Mouse (Mus musculus) cerebellum, adult (tissue): ENCODE measurements around the gene Abcc8.
"Not testable (repeated sequence)": the region's sequence is repeated elsewhere in the genome, so short reads cannot be mapped to it uniquely, and the experiment has no call there.

Experiments
- ATAC-seq: cut with Nextera tagmentation; 2 replicates; pipeline ENCODE4 v1.9.2; 2017; ENCODE audit warnings: mild to moderate bottlenecking, moderate library complexity, mixed read lengths; ENCODE audit not compliant: insufficient number of reproducible peaks, low FRiP score, low TSS enrichment

Abcc8 gene

DNA sequence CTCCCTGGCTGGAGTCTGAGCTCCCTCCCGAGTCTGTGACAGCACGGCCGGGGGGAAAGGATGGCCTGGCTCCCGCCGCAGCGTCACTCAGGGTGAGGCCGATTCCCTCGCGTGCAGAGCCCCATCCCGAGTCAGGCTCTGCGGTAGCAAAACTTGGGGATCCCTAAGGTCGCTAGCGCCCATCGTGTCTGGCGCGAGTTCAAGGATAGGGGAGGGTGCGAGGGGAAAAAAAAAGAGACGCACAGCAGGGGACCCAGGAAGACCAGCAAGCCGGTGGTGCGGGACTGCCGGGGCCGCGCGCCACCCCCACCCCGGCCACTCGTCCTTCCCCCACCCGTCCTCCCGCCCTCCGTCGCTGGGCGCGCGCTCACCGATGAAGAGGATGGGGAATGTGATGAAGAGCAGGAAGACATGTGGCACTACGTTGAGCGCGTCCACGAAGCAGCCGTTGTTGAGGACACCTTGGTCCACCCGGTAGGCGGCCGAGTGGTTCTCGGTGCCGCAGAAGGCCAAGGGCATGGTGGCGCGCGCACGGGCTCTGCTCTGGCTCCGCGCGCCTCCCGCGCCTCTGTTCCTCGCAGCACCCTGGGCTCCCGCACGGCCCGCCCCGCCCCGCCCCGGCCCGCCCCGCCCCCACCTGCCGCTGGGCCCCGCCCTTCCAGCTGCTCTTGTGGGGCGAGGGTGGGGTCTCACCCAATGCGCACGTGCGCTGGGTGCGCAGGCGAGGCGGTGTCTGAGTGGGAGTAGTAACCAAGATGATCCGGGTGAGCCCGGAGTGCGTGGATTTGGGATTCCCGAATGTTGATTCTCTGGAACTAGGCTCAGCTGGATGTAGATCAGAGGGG, at the start of gene Abcc8:
Gene Abcc8 (minus strand): TSS at position 603 of the 845 bp plus-strand sequence.
- peak; percentile 65; the same call in 1 of the 2 replicates for ATAC-seq

DNA sequence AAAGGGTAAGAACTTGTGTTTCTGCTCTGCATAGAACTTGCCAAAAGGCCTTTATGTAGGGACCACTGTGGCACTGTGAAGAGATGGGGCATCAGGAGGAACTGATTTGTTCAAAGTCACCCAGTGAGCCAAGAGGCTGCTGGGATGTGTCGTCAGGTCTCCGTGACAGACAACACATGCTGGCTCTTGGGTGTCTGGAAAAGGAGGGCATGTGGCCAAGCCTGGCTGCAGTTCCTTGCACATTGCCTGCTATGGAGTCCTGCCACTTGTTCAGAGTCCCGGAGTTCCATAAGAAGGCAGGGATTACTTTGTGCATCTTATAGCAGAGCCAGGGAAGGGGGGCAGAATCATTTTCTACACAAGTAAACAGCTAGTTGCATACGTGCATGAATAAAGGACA, 47.1 kb upstream of the Abcc8 start:
- no peak for ATAC-seq

DNA sequence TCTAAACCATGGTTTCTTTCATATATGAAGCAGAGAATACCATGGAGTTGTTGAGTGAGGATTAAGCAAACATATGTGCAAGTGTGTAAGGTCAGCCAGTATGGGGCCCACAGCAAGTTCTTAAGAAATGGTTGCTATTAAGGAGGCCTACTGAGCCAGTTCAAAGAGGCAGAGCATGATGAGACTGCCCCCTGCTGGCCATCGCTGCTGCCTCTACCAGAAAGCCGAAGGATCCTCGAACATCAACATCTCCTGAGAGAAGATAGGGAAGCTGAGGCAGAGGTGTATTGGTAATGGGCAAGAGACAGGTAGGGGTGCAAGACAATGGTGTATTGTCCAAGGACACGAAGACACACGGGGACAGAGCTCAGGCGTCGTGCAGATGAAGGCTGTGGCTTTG, 46.4 kb upstream of the Abcc8 start:
- ATAC-seq, result no peak; the same call in 1 of the 2 replicates

DNA sequence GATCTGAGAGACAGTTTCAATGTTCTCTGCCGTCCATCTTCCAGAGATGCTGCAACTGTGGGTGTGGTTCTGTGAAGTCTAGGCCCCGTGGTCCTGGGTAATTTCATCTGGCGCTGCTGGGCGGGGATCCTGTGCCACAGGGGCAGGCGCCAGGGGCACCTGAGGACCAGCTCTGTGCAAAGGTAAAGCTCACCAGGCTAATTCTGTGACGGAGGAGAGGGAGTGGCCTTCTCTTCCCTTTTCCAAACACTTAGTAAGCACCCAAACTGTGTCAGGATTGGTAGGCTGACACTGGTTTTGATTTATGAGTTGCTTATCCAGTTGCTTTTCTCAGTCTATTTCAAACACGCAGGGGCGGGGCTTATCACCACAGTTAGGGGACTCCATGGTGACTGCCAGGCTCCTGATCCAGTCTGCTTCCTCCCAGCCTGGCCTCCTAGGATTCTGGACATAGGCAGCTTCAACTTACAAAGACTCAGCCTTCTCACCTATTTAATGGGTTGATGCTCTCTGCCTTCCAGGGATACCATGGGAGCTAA, 40.8 kb upstream of the Abcc8 start:
- ATAC-seq, result no peak

GRCm38 (mm10) chr7:46218415-46218814, 38.6 kb upstream of the Abcc8 start:
- ATAC-seq, result no peak

- no peak for ATAC-seq
Observed at GRCm38 (mm10) chr7:46216481-46216880, 36.6 kb upstream of the Abcc8 start.

GRCm38 (mm10) chr7:46210276-46210675, 30.4 kb upstream of the Abcc8 start:
- ATAC-seq, result no peak

GRCm38 (mm10) chr7:46208131-46208530, 28.3 kb upstream of the Abcc8 start:
- ATAC-seq, result no peak

GRCm38 (mm10) chr7:46204775-46205174, 24.9 kb upstream of the Abcc8 start:
- ATAC-seq, result no peak

- ATAC-seq, result no peak
Observed at GRCm38 (mm10) chr7:46204046-46204471, 24.2 kb upstream of the Abcc8 start.

GRCm38 (mm10) chr7:46201649-46202048, 21.8 kb upstream of the Abcc8 start:
- ATAC-seq, result no peak

GRCm38 (mm10) chr7:46200021-46200420, 20.2 kb upstream of the Abcc8 start:
- ATAC-seq, result no peak

DNA sequence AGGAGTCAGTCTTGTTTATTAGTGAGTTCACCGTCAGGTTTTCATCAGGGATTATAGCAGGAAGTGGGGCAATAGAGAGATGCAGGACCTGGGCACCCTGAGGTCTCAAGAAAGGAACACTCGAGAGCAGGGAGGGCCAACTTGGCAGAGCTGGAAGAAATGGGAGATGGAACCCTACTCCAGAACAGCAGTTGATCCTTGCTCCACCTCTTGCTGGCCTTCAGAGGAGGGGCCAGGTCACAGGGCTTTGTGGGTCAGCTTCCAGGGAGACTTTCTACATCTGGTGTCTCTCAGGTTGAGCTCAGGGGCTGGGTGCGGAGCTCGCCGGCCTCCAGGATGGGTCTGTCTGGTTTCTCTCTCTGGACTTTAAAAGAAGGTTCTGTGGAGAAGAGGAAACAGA, 15.5 kb upstream of the Abcc8 start:
- ATAC-seq, result no peak

- no peak for ATAC-seq
Observed at GRCm38 (mm10) chr7:46184232-46184631, 4.4 kb upstream of the Abcc8 start.

GRCm38 (mm10) chr7:46181590-46181989, 1.8 kb upstream of the Abcc8 start:
- ATAC-seq, result peak; percentile 70; the same call in 1 of the 2 replicates

GRCm38 (mm10) chr7:46168980-46169379, 10.9 kb downstream of the Abcc8 start:
- ATAC-seq, result not testable (repeated sequence)

DNA sequence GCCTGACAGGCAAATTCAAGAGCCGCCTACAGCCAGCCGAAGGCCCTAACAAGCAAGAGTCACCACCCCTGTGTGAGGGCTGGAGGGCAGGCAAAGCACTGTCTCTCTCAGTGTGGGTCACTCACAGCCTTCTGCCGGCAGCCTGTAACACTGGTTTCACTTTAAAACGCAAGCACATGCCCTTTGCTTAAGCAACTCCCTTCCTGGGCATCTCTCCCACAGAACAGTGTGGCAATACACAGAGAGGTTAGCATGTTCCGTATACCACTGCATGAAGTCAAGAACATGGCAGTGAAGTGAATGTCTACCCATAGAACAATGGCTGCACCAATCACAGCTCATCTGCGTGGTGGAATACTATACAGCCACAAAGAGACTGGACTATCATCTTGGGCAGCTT, 11.4 kb downstream of the Abcc8 start:
- ATAC-seq, result no peak

DNA sequence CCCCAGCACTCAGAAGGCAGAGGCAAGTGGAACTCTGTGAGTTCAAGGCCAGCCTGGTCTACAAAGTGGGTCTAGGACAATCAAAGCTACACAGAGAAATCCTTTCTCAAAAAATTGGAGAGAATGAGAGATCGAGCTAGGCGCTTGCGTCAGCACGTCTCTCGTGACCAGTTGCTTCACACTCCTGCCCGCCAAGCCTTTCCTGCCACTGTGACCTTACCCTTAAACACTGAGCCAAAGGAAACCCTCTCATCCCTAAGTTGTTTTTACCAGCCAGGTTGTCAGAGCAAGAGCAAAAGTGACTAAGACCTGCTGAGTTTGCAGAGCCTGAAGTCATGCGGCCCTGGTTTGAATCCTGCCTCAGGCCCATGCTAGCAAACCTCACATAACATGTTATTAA, 11.9 kb downstream of the Abcc8 start:
- ATAC-seq, result no peak

DNA sequence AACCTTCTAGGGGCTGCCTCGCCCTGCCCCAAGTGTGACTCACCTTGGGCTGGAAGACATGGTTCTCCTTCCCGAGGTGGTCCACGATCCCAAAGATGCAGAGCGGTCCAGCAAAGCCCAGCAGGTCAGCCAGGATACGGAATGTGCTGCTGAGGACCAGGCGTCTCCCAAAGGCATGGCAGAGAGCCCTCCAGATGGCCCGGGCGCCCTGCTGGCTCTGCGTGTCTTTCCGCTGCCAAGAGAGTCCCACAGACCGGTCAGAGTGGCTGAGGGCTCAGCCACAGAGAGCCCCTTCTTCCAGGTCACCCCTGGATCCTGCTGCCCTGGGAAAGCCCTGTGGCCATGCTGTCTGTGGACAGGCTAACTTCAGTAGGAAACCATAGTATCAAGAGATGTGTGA, 14.0 kb downstream of the Abcc8 start:
- no peak for ATAC-seq

- no peak for ATAC-seq
Observed at GRCm38 (mm10) chr7:46162731-46163130, 17.1 kb downstream of the Abcc8 start.

DNA sequence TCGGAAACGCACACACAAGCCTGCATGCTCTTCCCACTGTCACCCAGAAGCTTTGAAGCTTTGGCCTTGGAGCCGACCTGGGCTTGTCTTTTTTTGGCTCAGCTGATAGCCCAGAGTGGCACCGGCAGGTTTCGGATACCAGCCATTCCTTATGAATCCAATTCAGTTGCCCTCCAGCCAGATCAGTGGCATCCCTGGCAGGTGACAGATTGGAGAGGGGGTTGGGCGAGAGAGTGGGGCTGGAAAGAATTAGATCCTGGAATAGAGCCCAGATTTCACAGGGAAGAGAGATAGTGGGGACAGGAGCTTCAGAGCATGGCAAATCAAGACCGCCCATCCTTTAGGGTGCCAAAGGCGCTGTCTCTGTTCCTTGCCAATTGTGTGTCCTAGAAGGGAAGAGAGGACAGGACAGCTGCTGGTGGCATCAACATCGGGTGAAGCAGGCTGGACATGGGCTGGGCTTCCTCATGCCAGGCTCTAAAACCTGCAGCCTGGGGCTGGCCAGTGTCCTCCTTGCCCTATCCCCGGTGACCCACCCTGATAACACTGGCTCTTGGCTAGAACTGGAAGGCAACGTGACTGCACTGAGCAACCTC, 17.6 kb downstream of the Abcc8 start:
- peak; percentile 86 for ATAC-seq
